Mouse (Mus musculus) spleen, adult 2 months (tissue): ENCODE measurements around the gene Ppara.

Source experiments
- CTCF ChIP-seq: fragments of 200-500 bp; IDR thresholded peaks from 2 replicates; pipeline ENCODE4 v1.5.1; 2011; ENCODE audit warnings: mild to moderate bottlenecking, inconsistent platforms; ENCODE audit not compliant: insufficient read depth, insufficient read length, insufficient replicate concordance; ENCODE audit errors: extremely low read depth
- POLR2A ChIP-seq: fragments of 200-500 bp; IDR thresholded peaks from 2 replicates; pipeline ENCODE4 v1.6.1; 2011; ENCODE audit warnings: low read depth, low read length, inconsistent platforms

- TF ChIP-seq POLR2A = no peak
- no peak for TF ChIP-seq CTCF
These were observed 17.9 kb downstream of the Ppara start for GRCm38 (mm10) chr15:85752655-85753054.
